Mouse (Mus musculus) cerebellum, adult (tissue): ENCODE results near the gene Decr2.
"Not testable (repeated sequence)": the region's sequence is repeated elsewhere in the genome, so short reads cannot be mapped to it uniquely, and the experiment has no call there.

Source experiments
- ATAC-seq: cut with Nextera tagmentation; 2 replicates; pipeline ENCODE4 v1.9.2; 2017; ENCODE audit warnings: mild to moderate bottlenecking, moderate library complexity, mixed read lengths; ENCODE audit not compliant: insufficient number of reproducible peaks, low FRiP score, low TSS enrichment

Gene Decr2

DNA sequence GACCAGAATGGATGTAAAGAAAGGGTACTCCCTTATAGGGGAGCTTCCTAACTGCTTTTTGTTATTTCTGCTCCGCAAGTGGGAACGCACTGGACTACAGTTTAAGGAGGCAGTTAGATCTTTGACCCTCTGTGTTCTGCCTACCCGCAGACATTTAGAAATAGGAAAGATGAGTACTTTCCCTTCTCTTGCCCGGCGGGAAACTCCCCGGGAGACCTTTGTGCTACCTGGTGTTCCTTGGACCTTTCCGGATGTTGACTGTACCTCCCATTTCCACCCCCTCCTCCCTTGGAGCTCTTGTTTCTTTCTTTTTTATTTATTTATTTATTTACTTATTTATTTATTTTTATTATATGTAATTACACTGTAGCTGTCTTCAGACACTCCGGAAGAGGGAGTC is 23.9 kb upstream of the Decr2 start:
- no peak for ATAC-seq

DNA sequence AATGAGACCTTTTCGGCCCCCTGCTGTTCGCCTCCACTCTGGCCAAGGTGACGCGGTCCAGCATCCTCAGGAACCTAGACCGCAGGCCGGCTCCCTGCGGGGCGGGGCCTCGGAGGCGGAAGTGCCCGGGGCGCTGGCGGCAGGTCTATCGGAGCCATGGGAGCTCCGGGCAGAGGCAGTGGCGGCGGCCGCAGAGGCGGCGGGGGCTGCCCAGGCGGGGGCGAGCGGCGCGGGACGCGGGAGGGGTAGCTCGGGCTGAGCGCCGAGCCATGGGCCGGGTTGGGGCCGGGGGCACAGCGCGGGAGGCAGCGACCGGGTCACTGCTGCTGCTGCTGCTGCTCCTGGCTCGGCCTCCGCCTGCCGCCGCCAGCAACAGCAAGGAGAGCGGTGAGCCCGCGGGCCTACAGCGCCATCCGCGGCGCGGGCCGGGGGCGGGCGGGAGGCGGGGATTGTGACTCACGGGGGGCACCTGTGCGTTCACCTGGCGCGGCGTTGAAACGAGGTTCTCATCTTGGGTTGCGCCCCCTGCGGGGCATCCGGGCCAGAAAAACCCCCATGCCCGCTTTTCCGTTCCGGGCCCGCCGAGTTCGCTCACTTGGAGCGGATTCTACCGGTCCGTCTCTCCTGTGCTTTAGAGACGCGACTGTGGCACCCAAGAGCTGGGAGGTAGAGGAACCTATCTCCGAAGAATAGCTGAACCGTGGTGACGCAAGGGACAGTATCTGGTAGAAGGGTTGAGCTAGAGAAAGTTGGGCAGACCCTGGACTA is 23.2 kb upstream of the Decr2 start, which contains the start of gene Tmem8:
Gene Tmem8 (plus strand): TSS at position 119 of the 768 bp plus-strand sequence.
- peak; percentile 84; the same call in 1 of the 2 replicates for ATAC-seq

DNA sequence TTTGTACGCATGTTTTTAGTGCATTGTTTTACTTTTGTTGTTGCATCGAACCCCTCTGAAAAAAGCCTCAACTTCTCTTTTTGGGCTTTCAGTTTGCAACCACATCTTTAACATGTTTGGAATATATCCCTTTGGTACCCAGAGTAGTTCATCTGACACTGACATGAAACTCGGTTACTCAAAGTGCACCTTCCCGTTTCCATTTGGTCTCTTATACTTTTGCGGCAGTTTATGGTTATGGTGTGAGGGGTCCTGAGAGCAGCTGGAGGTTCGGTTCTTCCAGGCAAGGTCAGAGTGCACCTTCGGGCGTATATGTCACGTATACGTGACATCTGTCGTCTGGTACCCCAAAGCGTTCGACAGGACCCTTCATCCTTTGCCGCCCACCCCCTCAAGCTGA is 22.6 kb upstream of the Decr2 start:
- ATAC-seq: no peak

DNA sequence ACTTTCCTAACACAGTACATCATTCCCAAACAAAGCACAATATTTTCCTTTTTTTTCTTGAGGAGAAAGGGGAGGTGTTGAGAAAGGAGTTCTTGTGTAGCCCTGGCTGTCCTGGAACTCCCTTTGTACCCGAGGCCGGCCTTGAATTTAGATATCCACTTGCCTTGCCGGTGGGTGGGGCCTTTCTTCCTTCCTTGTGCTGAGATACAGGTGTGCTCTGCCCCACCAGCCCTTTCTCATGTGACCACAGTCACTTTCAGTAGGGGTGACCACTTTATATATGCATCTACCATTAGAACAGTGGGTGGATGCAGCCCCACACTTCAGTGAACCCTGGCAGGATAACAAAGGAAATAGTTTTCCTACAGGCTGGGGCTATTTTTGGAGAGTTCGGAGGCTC is 21.6 kb upstream of the Decr2 start:
- ATAC-seq: no peak

DNA sequence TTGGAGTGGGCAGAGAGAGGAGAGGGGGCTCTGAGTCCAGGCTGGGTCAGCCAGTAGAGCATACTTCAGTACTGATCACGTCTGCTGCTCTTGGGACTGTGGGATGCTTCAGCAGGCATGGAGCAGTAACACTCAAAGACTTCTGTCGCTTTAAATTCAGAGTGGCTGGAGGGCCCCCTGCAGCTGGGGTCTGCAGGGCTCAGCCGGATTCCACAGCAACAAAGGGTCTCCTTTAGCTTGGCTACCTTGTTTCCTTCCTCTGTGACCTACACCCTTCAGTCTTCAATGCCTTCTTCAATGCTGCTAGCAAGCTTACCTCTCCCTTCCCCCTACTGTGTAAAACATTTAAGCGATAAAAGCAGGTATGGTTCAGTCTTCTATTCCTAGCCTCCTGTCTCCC is 20.9 kb upstream of the Decr2 start:
- no peak for ATAC-seq

DNA sequence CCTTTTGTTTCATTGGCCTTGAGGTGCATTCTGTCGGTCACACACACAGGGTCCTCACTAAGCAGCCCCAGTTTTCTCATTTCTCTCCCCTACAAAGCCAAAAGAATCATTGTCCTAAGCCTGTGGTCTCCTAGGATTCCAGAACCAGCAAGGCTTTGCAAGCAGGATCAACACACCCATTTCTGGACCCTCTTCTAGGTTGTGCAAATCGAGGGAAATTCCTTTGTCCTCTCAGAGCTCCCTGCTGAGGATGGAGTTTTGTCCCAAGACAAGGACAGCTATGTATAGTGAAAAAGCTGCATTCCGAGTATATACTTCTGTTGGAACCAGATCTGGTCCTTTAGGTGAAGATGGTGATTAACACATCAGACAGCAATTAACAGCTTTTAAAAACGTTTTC is 20.0 kb upstream of the Decr2 start:
- ATAC-seq: no peak

DNA sequence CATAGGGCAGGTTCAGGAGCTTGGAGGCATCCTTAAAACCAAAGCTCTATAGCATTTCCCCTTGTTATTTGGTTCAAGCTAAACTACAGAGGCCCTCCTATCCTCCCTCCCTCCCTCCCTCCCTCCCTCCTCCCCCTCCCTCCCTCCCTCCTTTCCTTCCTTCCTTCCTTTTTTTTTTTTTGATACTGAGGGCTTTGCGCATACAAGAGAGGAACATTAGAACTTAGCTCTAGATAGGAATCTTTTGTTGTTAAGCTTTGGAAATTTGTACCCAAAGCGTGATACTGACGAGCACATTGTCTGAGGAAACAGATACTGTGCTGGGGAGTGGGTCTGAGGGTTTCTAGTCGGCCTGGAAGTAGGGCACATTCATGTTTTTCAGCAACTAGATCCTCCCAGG is 15.5 kb upstream of the Decr2 start:
- ATAC-seq: no peak

DNA sequence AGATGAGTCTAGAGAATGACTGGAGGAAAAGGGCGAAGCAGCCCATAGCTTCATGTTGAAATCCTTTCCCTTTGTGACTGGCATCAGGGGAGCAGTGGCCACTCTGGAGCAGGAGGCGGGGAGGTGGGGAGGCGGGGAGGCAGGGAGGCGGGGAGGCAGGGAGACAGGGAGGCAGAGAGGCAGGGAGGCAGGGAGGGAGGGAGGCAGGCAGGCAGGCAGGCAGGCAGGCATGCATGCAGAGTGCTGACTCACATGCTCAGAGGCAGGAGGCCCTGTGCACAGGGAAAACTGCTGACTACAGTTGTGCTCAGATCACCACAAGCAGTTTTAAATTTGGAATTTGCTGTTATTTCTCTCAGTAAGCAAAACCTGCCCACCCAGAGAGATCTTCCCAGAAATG is 11.3 kb upstream of the Decr2 start:
- ATAC-seq: no peak

DNA sequence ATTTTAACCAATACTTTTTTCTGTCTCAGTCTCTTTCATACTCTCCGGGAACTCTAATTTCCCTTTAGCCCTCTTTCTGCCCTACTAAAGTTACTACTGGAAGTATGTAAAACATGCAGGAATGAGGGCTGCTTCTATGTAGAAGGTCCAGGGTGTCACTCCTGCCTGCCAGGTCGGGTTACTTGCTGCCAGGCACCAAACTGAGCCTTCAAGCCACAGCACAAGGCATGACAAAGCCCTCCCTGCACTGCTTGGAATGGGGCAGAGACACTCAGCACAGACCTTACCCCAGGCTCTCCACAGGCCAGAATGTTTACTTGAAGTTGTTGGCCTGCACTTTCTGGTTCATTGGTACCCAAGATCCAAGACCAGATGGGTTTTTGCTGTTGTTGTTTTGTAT is 10.0 kb upstream of the Decr2 start:
- no peak for ATAC-seq

DNA sequence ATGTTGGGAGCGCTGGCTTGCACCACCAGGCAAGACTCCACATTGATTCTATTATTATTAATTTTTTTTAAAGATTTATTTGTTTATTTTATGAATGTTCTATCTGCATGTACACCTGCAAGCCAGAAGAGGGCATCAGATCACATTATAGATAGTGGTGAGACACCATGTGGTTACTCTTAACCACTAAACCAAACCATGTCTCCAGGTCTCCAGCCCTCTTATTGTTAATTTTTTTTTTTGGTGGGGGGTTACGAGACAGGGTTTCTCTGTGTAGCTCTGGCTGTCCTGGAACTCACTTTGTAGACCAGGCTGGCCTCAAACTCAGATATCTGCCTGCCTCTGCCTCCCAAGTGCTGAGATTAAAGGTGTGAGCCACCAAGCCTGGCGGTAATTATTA is 9.2 kb upstream of the Decr2 start:
- ATAC-seq: not testable (repeated sequence)

DNA sequence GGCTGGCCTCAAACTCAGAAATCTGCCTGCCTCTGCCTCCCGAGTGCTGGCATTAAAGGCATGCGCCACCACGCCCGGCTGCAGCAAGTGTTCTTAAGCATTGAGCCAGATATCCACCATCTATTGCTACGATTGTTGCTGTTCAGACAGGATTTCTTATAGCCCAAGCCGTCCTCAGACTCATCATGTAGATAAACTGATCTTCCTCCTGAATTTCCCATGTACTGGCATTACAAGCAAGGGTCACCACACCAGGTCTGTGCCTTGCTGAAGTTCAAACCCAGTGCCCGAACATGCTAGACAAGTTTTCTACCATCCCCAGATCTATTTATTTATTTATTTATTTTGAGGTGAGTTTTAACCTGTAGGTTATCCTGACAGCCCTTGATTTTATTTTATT is 8.3 kb upstream of the Decr2 start:
- ATAC-seq: no peak

DNA sequence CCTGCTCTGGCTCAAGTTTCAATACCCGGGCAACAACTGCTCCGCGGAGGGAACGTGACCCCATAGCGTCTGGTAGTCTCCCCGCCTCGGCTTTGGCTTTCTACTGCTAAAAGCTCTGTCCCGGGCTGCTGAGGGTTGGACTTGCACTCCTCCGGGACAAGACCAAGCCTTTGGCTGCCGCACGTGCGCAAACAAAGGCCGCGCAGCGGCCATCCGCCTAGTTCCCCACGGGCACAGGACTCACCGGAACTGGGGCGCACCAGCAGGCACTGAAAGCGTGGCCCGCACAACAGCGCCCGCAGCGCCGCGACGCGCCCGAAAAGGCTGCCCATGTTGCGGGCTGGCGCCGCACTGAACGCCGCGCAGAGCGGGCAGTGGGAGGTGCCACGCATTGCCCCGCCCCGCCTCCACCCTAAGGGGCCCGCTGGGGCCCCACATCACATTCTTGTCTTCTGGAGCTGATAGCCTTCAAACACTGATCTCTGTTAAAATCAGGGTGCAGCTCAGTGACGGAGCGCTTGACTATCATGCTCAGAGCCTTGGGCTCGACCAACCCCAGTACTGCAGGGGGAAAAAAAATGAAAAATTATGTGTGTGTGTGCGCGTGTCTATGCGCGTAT is 5.1 kb upstream of the Decr2 start, which contains the start of gene Nme4:
Gene Nme4 (minus strand): TSS at position 482 of the 620 bp plus-strand sequence.
- peak; percentile 73; the same call in 1 of the 2 replicates for ATAC-seq

DNA sequence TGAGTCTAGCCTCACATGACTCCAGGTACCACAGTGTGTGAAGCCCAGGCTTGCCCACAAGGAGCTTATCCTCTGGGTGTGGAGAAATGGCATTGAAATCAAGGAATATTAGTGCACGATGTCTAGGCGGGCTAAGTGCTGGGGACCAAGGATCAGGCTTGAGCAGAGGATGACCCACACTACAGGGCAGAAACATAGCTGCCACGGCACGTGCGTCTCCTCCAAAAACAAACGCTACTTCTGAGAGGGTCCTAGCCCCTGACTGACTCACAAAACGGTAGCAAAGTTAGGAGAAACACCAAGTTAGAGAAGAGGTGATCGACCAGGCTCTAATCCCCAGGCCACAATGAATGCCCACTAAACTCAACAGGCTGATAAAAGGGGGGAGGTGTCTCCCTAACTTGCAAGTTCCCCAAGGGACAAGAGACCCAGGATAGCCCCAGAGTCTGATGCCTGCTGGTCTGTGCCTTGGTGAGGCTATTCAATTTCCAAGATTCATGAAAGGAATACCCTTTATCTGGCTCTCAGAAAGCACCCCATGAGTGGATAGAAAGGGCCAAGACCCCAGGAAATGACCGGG is 4.5 kb upstream of the Decr2 start:
- ATAC-seq: no peak

DNA sequence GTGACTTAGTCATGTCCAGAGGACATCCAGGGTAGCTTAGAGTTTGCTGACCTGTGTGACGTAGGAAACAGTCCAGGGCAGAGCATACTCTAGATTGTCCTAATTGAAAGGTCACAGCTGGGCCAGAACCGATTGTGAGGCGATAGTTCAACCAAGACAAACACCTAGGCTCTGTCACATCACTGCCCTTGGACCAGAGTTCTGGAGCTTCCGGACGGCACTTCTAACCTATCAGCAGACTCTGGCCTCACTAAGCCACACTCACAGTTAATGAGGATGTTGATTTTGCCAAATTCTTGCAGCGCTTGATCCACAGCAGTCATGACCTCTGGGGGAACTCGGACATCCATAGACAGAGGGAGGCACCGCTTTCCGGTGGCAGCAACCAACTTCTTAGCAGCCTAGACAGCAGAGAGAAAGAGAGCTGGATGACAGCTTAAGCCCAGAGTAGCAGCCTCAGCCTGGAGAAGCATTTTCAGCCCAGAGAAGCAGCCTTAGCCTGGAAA is 3.0 kb downstream of the Decr2 start:
- ATAC-seq: no peak

DNA sequence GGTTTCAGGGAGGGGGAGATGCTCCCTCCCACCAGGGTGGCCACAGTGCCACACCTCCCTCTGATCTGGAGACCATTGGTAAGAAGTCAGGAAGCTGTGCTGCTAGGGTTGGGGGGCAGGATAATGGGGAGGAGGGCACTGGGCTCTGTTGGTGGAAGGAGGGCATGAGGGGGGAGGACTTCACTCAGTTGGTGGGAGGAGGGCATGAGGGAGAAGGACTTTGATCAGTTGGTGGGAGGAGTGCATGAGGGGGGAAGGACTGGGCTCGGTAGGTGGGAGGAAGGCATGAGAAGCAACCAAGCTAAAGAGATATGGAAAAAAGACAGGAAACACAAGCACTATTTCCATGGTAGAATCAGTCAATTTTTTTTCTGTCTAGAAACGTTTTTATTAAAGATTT is 9.3 kb downstream of the Decr2 start:
- ATAC-seq: no peak

DNA sequence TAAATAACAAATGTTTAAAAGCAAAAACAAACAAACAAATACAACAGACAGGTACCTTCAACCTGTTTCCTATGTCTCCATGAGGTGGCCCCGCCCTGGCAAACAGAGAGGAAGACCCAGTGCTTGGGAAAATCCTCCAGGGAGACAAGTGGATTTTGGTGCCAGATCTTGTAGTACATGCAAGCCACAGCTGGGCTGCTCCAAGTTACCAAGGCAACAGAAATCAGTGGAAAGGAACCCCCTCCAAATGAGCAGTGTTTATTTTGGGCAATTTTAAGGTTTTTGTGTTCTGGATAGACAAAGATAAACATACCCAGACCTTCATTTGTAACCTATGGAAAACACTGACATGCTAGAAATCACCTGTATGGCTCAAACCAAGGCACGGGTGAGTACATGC is 11.3 kb downstream of the Decr2 start:
- no peak for ATAC-seq

DNA sequence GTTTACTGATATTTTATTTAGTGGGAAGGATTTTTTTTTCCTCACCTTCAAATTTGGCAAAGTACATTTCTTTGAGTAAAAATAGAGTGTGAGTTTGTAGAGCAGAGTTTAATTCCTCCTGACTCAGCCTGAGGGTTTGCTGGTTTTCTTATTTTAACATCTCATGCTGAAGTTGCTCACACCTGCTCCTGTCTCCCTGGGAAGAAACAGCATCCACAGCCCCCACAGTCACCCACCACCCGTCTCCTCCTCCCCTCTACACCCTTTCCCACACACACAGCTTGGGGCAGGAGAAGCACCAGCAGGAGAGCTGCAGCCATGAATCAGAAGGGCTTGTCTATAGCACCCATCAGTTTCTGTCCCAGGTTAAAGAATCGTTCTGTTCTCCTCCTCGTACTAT is 14.9 kb downstream of the Decr2 start:
- no peak for ATAC-seq

DNA sequence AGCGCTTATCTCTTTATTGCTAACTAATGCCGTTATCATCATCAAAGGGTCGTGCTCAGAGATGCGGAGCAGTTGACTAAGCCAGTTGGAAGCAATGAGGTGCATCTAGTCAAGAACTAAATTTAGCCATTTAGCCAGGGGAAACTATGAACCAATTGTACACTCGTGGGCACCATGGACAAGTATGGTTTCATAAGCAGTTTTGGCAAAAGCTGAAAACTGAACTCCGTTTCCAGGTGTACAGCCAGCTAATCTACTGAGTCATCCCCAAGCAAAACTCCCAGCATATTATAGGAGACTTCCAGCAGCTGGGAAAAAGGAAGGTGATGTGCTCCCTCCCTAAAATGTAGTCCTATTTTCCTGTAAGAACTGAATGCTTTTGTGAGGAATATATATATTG is 20.0 kb downstream of the Decr2 start:
- no peak for ATAC-seq

DNA sequence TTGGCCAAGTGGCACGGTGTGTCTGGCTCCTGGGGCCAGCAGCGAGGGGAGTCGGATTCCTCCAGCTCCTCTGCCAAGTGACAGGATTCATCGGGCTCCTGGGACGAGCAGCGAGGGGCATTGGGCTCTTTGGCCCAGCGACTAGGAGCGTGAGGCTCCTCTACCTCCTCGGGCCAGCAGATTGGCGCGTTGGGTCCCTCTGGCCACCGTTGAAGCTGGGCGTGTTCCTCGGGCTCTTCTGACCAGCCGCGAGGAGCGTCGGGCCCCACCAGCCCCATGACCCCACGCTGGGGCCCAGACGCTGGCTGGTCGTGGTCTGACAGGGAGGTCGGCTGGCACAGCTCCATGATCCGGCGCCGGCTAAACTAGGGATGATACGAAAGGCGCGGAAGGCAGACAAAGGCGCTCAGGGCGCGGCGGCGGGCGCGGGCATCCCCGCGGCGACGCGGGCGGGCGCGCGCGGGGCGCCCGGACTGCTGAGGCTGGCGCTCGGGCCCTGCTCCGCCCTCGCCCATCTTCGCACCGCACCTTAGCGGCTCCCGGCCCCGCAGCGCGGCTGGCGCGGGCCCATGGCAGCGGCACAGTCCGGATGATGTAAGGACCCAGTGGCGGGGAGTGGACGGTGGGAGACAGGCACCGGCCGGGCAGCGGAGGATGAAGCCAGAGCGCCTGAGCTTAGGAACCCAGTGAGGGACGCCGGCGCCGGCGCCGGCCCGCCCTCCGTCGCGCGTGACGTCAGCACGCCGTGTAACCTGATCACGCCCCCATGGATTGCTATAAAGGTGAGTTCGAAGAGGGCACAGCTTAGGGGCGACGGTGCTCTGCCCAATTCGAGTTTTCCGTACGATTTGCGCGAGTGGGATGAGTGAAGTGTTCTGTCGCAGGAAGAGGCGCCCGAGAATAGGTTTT is 21.1 kb downstream of the Decr2 start, which contains the start of gene Rab11fip3:
Gene Rab11fip3 (minus strand): TSS at position 725 of the 909 bp plus-strand sequence.
- ATAC-seq: peak; percentile 89
